Mouse (Mus musculus) ZHBTc4 (cell line): ENCODE measurements at regions not wholly inside any gene's neighbourhood (a gene's known extent, or its start where the extent isn't known, plus 50 kb on each side); places are given as distances from the start of the nearest gene placed in this dataset.
"Not testable (repeated sequence)": the region's sequence is repeated elsewhere in the genome, so short reads cannot be mapped to it uniquely, and the experiment has no call there.

Experiments
- DNase-seq: peaks from one replicate; pipeline ENCODE4 v3.0.0-alpha.2; 2011; ENCODE audit warnings: low read depth, low spot score

DNA sequence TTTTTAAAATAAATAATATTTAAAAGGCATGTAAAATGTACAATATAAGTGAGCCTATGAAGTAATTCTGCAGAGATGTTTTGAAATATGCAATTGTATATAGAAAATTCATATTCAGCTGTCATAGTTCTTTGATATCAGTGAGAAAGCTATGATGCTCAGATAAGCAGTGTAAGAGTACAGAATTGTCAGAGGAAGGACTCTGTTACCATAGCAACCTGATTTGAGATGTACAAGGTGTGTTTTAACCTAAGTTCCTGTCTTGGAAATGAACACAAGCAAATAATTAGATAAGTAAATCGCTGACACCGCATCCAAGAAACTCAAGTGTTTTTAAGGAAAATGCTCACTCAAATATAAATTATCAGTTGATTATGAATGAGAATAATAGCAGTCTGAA, 271.8 kb downstream of the Gabrg2 start:
- no peak for DNase-seq

DNA sequence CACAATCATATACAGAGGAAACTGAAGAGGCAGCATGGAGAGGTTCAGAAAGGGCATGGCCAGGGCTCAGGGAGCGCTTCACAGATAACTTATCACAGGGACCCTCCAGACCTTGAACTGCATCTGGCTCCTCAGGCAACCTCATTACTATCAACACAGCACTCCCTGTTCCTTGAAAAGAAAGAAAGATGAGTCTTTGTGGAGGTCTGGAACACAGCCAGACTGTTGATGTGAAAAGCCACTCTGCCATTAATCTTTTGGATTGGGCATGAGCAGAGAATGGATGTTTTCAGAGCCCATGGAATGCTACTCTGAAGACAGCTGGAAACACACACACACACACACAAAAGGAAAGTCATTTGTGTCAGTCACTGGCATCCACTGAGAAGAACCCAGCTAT, 284.0 kb downstream of the Gabrg2 start:
- no peak for DNase-seq

DNA sequence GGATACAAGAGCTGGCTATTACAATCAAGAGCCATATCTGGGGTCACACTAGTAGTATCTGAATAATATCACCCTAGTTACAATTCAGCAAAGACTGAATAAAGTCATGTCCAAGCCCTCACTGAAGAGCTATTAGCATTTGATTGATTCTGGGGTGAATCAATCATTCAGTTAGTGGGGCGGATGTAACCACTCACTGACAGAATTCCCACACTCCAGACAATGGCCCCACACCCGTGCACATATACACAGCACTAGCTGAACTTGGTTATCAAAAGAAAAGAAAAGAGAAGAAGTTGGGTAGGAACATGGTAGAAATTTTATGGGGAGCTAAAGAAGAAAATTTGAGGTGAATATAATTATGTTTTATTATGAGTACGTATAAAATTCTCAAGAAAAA, 310.0 kb downstream of the Gabrg2 start:
- DNase-seq, result no peak

DNA sequence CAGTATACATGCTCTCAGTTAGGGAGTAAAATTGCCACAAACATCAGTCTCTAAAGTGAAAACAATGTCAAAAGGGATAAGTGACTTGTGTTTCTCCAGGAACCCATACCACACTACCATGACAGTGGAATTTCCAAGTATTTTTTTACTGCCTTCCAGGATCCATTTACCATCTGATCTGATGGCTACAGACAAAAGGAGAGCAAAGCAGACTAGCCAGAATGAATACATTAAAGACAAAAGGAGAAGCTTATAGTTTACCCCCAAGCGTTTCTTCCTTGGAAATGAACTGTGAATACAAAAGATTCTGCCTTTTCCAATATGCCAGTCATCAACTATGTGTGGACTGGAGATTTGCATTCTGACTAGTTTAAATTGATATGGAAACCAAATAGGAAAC, 317.7 kb downstream of the Gabrg2 start:
- no peak for DNase-seq

DNA sequence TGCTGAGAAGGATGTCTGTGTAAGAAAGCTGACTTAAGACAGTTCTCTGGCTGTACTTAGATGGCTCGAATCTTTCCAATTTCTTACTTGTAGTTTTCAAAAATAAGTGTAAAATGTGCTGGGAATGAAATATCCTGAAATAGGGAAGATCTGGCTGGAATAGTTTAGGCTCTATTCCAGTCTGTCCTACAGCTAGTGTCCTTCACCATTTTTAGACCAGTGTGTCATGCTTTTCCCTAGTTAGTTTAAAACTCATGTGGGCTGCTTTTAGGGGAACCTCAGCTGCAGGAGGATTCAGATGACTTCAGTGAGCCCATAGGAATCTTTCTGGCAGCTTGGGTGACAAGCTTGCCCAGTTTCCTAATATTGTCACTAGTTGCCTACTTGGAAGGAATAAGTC, 348.1 kb downstream of the Gabrg2 start:
- DNase-seq, result no peak

DNA sequence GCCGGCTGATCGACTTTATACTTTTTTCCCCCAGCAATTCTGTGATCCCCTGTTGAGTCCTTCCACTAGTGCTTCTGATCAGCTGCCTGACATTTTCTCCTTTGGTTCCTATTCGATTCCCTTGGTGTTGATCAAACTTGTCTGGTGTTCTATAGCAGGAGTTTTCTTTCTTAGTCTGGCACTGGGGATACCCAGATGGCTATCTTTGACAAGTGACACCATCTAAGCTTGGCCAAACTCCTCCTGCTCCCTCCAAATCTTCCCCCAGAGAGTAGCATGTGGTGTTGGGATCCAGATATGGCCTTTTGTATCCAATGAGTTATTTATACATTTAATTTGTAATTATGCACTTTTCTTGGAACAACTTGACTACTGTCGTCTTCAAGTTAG, 355.2 kb downstream of the Gabrg2 start:
- DNase-seq, result no peak

DNA sequence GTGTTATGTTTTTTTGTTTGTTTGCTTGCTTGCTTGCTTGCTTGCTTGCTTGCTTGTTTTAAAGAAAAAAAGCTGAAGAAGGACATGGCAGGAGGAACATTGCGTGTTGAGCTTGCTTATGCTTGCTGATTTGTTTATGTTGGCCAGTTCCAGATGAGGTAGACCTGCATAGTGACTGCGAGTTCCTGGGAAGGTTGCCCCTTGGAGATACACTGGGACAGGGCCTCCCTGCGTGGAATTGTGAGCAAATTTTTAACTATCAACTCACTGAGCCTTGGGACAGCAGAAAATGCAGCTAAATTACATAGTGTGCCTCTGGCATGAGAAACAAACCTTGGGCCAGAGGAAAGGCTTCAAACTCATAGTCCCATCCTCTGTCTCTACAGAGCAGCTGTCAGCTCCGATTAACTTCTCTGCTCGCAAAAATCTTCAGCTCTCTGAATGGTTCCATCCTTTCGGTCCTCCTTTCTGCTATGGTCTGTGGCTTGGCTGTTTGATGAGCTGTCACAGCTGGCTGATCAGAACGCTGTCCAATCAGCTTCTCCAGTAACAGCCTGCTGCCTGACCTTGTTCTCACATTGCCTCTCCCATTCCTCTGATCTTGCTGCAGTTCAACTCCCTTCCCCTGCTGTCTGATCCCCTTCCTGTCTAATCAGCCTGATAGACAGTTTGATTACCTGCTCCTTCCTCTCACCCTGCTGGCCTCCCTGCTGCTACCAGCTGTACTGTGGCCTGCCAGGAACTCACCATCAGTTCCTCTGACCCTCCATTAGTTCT, 355.7 kb downstream of the Gabrg2 start:
- peak; percentile 48 for DNase-seq

DNA sequence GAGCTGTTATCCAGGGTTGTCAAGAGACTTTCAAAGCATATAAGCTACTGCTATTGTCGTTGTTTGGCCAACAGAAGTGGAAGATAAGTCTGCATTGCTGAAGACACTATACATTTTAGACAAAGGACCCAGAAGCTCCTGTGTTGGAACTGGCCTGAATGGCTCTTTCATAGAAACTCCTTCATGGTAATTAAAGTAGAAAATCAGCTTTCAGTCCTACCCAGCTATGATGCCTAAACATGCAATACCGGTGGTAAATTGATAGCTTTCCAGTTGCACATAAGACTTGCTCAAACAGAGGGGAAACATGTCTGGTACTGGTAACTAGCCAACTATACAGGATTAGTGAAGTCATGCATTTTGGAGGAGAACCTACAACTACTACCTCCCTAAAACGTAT, 356.6 kb downstream of the Gabrg2 start:
- DNase-seq, result no peak

DNA sequence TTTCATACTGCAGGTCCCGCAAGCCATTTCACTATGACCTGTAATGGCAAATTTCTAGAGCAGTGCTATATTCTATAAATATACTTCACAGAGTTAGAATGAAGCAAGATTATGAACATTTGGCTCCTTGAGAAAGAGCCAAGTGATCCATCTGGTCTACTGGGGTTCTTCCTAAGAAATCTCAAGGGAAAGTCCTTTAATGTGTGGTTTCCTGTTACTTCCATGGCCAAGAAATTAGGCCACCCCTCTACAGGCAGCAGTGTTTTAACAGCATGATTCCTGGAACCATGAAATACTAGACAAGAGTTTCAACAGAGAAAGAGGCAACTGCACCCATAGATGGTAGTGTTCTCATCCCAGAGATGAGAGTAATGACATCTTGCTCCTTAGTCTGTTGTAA, 401.7 kb downstream of the Gabrg2 start:
- DNase-seq, result no peak

DNA sequence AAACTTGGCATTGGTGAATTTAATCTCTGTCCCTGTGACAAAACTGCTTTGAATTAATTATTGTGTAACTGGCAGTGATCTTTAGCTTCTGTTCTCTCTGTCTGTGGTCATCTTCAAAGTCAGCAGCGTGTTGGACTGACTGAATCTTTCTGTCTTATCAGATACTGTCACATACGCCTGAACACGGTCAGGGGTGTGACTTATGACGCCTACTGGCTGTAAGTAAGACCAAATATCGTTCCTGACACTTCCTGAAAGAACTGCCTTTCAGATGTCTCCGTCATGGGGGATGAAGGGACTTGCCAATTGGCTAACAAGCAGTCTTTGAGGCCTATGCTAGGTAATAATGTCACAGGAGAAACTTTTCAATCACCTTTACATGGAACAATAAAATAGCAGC, 402.2 kb downstream of the Gabrg2 start:
- DNase-seq, result no peak

DNA sequence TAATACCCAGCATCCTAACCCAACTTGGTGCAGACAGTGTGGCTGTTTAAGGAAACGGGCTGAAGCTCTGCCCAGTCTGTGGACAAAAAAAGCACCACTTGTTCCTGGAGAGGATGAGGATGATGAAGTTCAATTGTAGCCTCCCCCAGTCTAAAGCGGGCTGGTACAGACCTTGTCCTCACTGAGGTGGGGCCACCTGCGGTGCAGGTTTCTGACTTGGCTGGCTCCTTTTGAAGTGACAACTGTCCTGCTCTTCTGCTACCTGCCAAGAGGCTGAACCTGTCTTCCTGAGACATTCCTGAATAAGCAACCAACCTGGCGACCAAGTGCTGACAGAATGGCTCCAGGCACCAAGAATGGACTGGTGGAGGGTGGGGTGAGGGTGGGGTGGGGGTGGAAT, 409.2 kb downstream of the Gabrg2 start:
- DNase-seq, result not testable (repeated sequence)
